ENCODE assay signal across 8 mouse cellular contexts in the genomic region with DNA sequence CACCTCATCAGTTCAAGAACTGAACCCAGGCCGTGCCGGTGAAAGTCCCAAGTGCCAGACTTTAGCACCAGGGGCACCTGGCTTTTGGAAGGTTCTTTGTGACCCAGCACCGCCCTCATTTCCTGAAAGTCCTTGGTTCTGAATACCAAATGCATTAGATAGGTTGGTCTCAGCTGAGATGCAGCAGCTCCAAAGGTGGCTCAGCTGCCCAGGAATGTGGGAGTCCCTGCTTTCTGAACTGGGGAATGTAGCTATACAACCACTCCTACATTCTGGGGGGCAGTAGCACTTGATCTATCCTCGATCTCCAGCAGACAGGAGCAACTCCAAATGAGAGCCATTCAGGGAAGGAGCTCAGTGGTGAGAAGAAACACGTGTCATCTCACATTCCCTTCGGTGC. TPM values are rescaled to one million over a fixed set of nuclear protein-coding genes. Genes with fewer than 3 reads are reported as not detected.
A peak's percentile ranks its signal among the peaks of the same experiment; 100 is the strongest.
DNase-seq lines count a peak whose midpoint lies in the region; ATAC-seq and TF ChIP-seq lines count a peak whose summit lies in the region.

No protein-coding gene starts in this region.

- TF ChIP-seq CTCF in left cerebral cortex, adult 2 months (IDR thresholded peaks at IDR 0.05): no peak
- TF ChIP-seq CTCF in Patski (IDR thresholded peaks at IDR 0.05): no peak
- TF ChIP-seq CTCF in liver, postnatal 0 days (IDR thresholded peaks at IDR 0.05; ENCODE audit: low read depth): no peak

- H3K36me3 ChIP-seq in heart, embryonic 10.5 days: no peaks in the 10 kb centered on the region
- H3K36me3 ChIP-seq in liver, postnatal 0 days (replicated peaks; ENCODE audit: insufficient read depth, low read length): no peaks in the 10 kb centered on the region

- peaks cover 50% of the 10 kb centered on the region for H3K4me1 ChIP-seq in heart, embryonic 10.5 days
- H3K4me1 ChIP-seq in liver, postnatal 0 days (ENCODE audit: insufficient read depth): peaks cover 33% of the 10 kb centered on the region

- H3K27ac ChIP-seq in heart, embryonic 10.5 days: peak overlapping the region; percentile 70; the same call in 1 of the 2 replicates
- H3K27ac ChIP-seq in left cerebral cortex, adult 2 months: peak overlapping the region; percentile 70
- peak overlapping the region; percentile 77 for H3K27ac ChIP-seq in liver, postnatal 0 days (ENCODE audit: low read depth)

- H3K4me3 ChIP-seq in heart, embryonic 10.5 days: no peak overlapping the region
- no peak overlapping the region for H3K4me3 ChIP-seq in left cerebral cortex, adult 2 months
- H3K4me3 ChIP-seq in liver, postnatal 0 days (ENCODE audit: low read depth, low read length): no peak overlapping the region

- intact Hi-C loops in left cerebral cortex, adult 2 months (cut with DNase I): no loop called here
- intact Hi-C loops in left cerebral cortex, postnatal 4 days (cut with DNase I): no loop called here

- H3K4me2 ChIP-seq in liver, postnatal 0 days (ENCODE audit: low read depth, low read length): no peak overlapping the region

- H3K9ac ChIP-seq in liver, postnatal 0 days (replicated peaks): no peak overlapping the region

- no peak for TF ChIP-seq EP300 in liver, postnatal 0 days (IDR thresholded peaks at IDR 0.05; ENCODE audit: low read depth)

- POLR2A ChIA-PET in Patski (lab: Charles Lee): interaction anchor here (0.9 to 2.9 kb wide), 5 partner anchors 8 to 42 kb away, joined by 3 to 31 read pairs (median 6); a partner anchor contains a TSS

- ATAC-seq in Patski: peak; percentile 73
- no peak for ATAC-seq in liver, postnatal 0 days
- ATAC-seq in monocyte, adult 5-6 weeks (replicated peaks; ENCODE audit: insufficient number of reproducible peaks, low FRiP score, low TSS enrichment, poor library complexity, severe bottlenecking): no peak

- CTCF ChIA-PET in Patski (lab: Charles Lee): interaction anchor here (0.8 to 3.1 kb wide), 9 partner anchors 8 to 87 kb away, joined by 3 to 13 read pairs (median 4); a partner anchor contains a TSS

- no peak for DNase-seq in heart, embryonic 10.5 days (ENCODE audit: low spot score)
- no peak for DNase-seq in heart, adult 9 months (ENCODE audit: low spot score in 2 of 2)
- no peak for DNase-seq in left cerebral cortex, adult 2 months (ENCODE audit: extremely low spot score in 1 of 2, low spot score in 2 of 2)
- DNase-seq in left cerebral cortex, postnatal 4 days: no peak
- DNase-seq in Patski (ENCODE audit: low read depth, low spot score): no peak
- no peak for DNase-seq in liver, postnatal 0 days
- no peak for DNase-seq in left cerebral cortex, adult 9 months (ENCODE audit: low spot score in 2 of 2)

- in situ Hi-C loops in Patski (cut with MboI; ENCODE audit: low pct_unique_long_range_greater_than_20kb): loop anchor here (5.0 kb wide), 1 partner anchor 35 kb away; no protein-coding TSS in a partner anchor

- no peaks in the 10 kb centered on the region for H3K9me3 ChIP-seq in heart, embryonic 10.5 days
- no peaks in the 10 kb centered on the region for H3K9me3 ChIP-seq in liver, postnatal 0 days (ENCODE audit: low read length)

- H3K27me3 ChIP-seq in heart, embryonic 10.5 days (ENCODE audit: insufficient read depth, poor library complexity, severe bottlenecking): no peaks in the 10 kb centered on the region
- H3K27me3 ChIP-seq in Patski: no peaks in the 10 kb centered on the region
- H3K27me3 ChIP-seq in liver, postnatal 0 days (ENCODE audit: insufficient read depth, low read length): no peaks in the 10 kb centered on the region

- 65% methylated on average over 6 of the region's 6 CpGs for WGBS in heart, embryonic 10.5 days
- WGBS in liver, postnatal 0 days (ENCODE audit: insufficient replicate concordance): 69% methylated on average over 6 of the region's 6 CpGs

RNA-seq across cellular contexts. Expression of a gene that starts 8.7 kb away (rescaled TPM):
- polyA plus RNA-seq in heart, embryonic 10.5 days (2016; fragmentation: Nextera tagmentation; extraction: Ambion mirVana): 13.2 and 16.8 TPM in 2 replicates
- 10 to 100 TPM; 14.7 to 17.5 TPM for total RNA-seq in left cerebral cortex, adult 2 months (2021)
- 1 to 10 TPM; 4.8 to 5.1 TPM for total RNA-seq in left cerebral cortex, postnatal 4 days (2021)
- 149 TPM for polyA plus RNA-seq in Patski (2021)
- polyA plus RNA-seq in liver, postnatal 0 days (2015; fragmentation: Nextera tagmentation; extraction: Ambion mirVana): 15.4 and 18.6 TPM in 2 replicates
- 17.2 to 77.7 TPM (median 52.8 TPM) in 3 replicates for total RNA-seq in monocyte, adult 5-6 weeks (2017)

RNA-seq across cellular contexts. Expression of a gene that starts 10.3 kb away (rescaled TPM):
- polyA plus RNA-seq in heart, embryonic 10.5 days (2016; fragmentation: Nextera tagmentation; extraction: Ambion mirVana): 66.2 and 71.7 TPM in 2 replicates
- total RNA-seq in left cerebral cortex, adult 2 months (2021): 100 to 1,000 TPM; 137 to 144 TPM
- total RNA-seq in left cerebral cortex, postnatal 4 days (2021): 100 to 1,000 TPM; 113 TPM
- 308 TPM for polyA plus RNA-seq in Patski (2021)
- 25.9 and 31.3 TPM in 2 replicates for polyA plus RNA-seq in liver, postnatal 0 days (2015; fragmentation: Nextera tagmentation; extraction: Ambion mirVana)
- total RNA-seq in monocyte, adult 5-6 weeks (2017): 70.0 to 84.2 TPM (median 77.9 TPM) in 3 replicates

RNA-seq across cellular contexts. Expression of a gene that starts 25.4 kb away (rescaled TPM):
- polyA plus RNA-seq in heart, embryonic 10.5 days (2016; fragmentation: Nextera tagmentation; extraction: Ambion mirVana): 911 and 1,091 TPM in 2 replicates
- total RNA-seq in left cerebral cortex, adult 2 months (2021): 100 to 1,000 TPM; 417 to 433 TPM
- 1,000 to 10,000 TPM; 2,525 to 2,580 TPM for total RNA-seq in left cerebral cortex, postnatal 4 days (2021)
- 608 TPM for polyA plus RNA-seq in Patski (2021)
- polyA plus RNA-seq in liver, postnatal 0 days (2015; fragmentation: Nextera tagmentation; extraction: Ambion mirVana): 198 and 213 TPM in 2 replicates
- total RNA-seq in monocyte, adult 5-6 weeks (2017): 138 to 179 TPM (median 139 TPM) in 3 replicates

RNA-seq across cellular contexts. Expression of a gene that starts 28.6 kb away (rescaled TPM):
- polyA plus RNA-seq in heart, embryonic 10.5 days (2016; fragmentation: Nextera tagmentation; extraction: Ambion mirVana): 25.3 and 29.1 TPM in 2 replicates
- 10 to 100 TPM; 14.6 to 17.8 TPM for total RNA-seq in left cerebral cortex, adult 2 months (2021)
- total RNA-seq in left cerebral cortex, postnatal 4 days (2021): 10 to 100 TPM; 30.1 to 30.4 TPM
- polyA plus RNA-seq in Patski (2021): 23.9 TPM
- polyA plus RNA-seq in liver, postnatal 0 days (2015; fragmentation: Nextera tagmentation; extraction: Ambion mirVana): 2.5 and 3.3 TPM in 2 replicates
- 10.9 to 26.0 TPM (median 11.1 TPM) in 3 replicates for total RNA-seq in monocyte, adult 5-6 weeks (2017)

RNA-seq across cellular contexts. Expression of a gene that starts 48.4 kb away (rescaled TPM):
- 56.5 and 58.3 TPM in 2 replicates for polyA plus RNA-seq in heart, embryonic 10.5 days (2016; fragmentation: Nextera tagmentation; extraction: Ambion mirVana)
- 1 to 10 TPM; 2.1 to 4.1 TPM for total RNA-seq in left cerebral cortex, adult 2 months (2021)
- 1 to 10 TPM; 6.1 to 7.0 TPM for total RNA-seq in left cerebral cortex, postnatal 4 days (2021)
- 13.5 TPM for polyA plus RNA-seq in Patski (2021)
- polyA plus RNA-seq in liver, postnatal 0 days (2015; fragmentation: Nextera tagmentation; extraction: Ambion mirVana): 15.5 and 15.8 TPM in 2 replicates
- 18.1 to 25.9 TPM (median 25.6 TPM) in 3 replicates for total RNA-seq in monocyte, adult 5-6 weeks (2017)

Comparison
In these comparisons a context has a peak if more than half of its experiments do, and no peak if none do; other contexts are left out.
1. RNA of a gene that starts 25.4 kb away (total RNA-seq): 2,525 to 2,580 TPM in left cerebral cortex, postnatal 4 days; 417 to 433 TPM in left cerebral cortex, adult 2 months and 138 to 179 TPM in monocyte, adult 5-6 weeks; every median in the first group is over 4 times any median in the second.
2. Peak in every context shown above with its lines, with median percentiles within 50 percentile points of each other: H3K27ac ChIP-seq.